Mouse (Mus musculus) bone marrow, adult 2 months (tissue): ENCODE measurements at regions not wholly inside any gene's neighbourhood (a gene's known extent, or its start where the extent isn't known, plus 50 kb on each side); places are given as distances from the start of the nearest gene placed in this dataset.

ENCODE experiments used
- CTCF ChIP-seq: fragments of 200-500 bp; IDR thresholded peaks from 2 replicates; pipeline ENCODE4 v1.5.1; 2011; ENCODE audit warnings: low read length, control low read depth; ENCODE audit not compliant: control insufficient read depth, insufficient read depth
- POLR2A ChIP-seq: fragments of 200-500 bp; IDR thresholded peaks from 2 replicates; pipeline ENCODE4 v1.6.1; 2011; ENCODE audit warnings: low read depth, mild to moderate bottlenecking, control low read depth, low read length, borderline replicate concordance; ENCODE audit not compliant: control insufficient read depth

- TF ChIP-seq CTCF = no peak
- TF ChIP-seq POLR2A = no peak
These were observed 96.2 kb downstream of the Qpct start for GRCm38 (mm10) chr17:79147883-79148282.
